Mouse (Mus musculus) left cerebral cortex, adult 8-10 months (tissue): ENCODE results near the gene Gm8947. TPM values are rescaled to one million over a fixed set of nuclear protein-coding genes. Genes with fewer than 3 reads are reported as not detected.
"Not testable (repeated sequence)": the region's sequence is repeated elsewhere in the genome, so short reads cannot be mapped to it uniquely, and the experiment has no call there.

ENCODE experiments used
- DNase-seq, 2 experiments: peaks; one replicate each; pipeline ENCODE4 v3.0.0; 2022; ENCODE audit warnings: low spot score in 2 of 2
- total RNA-seq, 4 experiments: library from RNA; stranded (reverse); gene quantifications; 2 replicates each; pipeline ENCODE4 v1.2.4; 2022

Gm8947 gene
- total RNA-seq, 4 experiments from 2014 or later: not detected

- no peak for DNase-seq
Observed at GRCm38 (mm10) chr1:151178505-151179083, 13.6 kb upstream of the Gm8947 start.

GRCm38 (mm10) chr1:151180167-151180566, 12.0 kb upstream of the Gm8947 start:
- no peak for DNase-seq

GRCm38 (mm10) chr1:151182266-151182665, 9.9 kb upstream of the Gm8947 start, which contains the start of gene Gm47985:
Gene Gm47985, plus strand, starts transcription at chr1:151182537.
- DNase-seq: not testable (repeated sequence)

GRCm38 (mm10) chr1:151186186-151186585, 6.0 kb upstream of the Gm8947 start:
- not testable (repeated sequence) for DNase-seq

GRCm38 (mm10) chr1:151186879-151187424, 5.2 kb upstream of the Gm8947 start:
- not testable (repeated sequence) for DNase-seq

GRCm38 (mm10) chr1:151188469-151188868, 3.7 kb upstream of the Gm8947 start:
- no peak for DNase-seq

- not testable (repeated sequence) for DNase-seq
Observed at GRCm38 (mm10) chr1:151192739-151193138, 563 bp downstream of the Gm8947 start.

- DNase-seq: not testable (repeated sequence)
Observed at GRCm38 (mm10) chr1:151195986-151196385, 3.8 kb downstream of the Gm8947 start.

GRCm38 (mm10) chr1:151196690-151197089, 4.5 kb downstream of the Gm8947 start:
- not testable (repeated sequence) for DNase-seq

- not testable (repeated sequence) for DNase-seq
Observed at GRCm38 (mm10) chr1:151198120-151198519, 5.9 kb downstream of the Gm8947 start, which contains the start of gene Gm47995. Gene Gm47995, plus strand, starts transcription at chr1:151198448.

- not testable (repeated sequence) for DNase-seq
Observed at GRCm38 (mm10) chr1:151200620-151201019, 8.4 kb downstream of the Gm8947 start.

- DNase-seq: not testable (repeated sequence)
Observed at GRCm38 (mm10) chr1:151202771-151203170, 10.6 kb downstream of the Gm8947 start.

- DNase-seq: not testable (repeated sequence)
Observed at GRCm38 (mm10) chr1:151203818-151204217, 11.6 kb downstream of the Gm8947 start, which contains the start of gene 3110040M04Rik. Gene 3110040M04Rik, plus strand, starts transcription at chr1:151204121.

GRCm38 (mm10) chr1:151208493-151208892, 16.3 kb downstream of the Gm8947 start:
- not testable (repeated sequence) for DNase-seq

- DNase-seq: not testable (repeated sequence)
Observed at GRCm38 (mm10) chr1:151208944-151209343, 16.8 kb downstream of the Gm8947 start.

GRCm38 (mm10) chr1:151209824-151210355, 17.7 kb downstream of the Gm8947 start, which contains the start of gene Gm47996:
Gene Gm47996, plus strand, starts transcription at chr1:151210131.
- not testable (repeated sequence) for DNase-seq

GRCm38 (mm10) chr1:151211666-151212065, 19.5 kb downstream of the Gm8947 start:
- DNase-seq: not testable (repeated sequence)

GRCm38 (mm10) chr1:151214862-151215261, 22.7 kb downstream of the Gm8947 start:
- no peak for DNase-seq

- DNase-seq: no peak
Observed at GRCm38 (mm10) chr1:151215985-151216384, 23.8 kb downstream of the Gm8947 start.

GRCm38 (mm10) chr1:151216417-151216816, 24.2 kb downstream of the Gm8947 start:
- no peak for DNase-seq

GRCm38 (mm10) chr1:151219045-151219444, 26.9 kb downstream of the Gm8947 start:
- no peak for DNase-seq

GRCm38 (mm10) chr1:151220098-151220497, 27.9 kb downstream of the Gm8947 start:
- no peak for DNase-seq
